Mouse (Mus musculus) megakaryocyte-erythroid progenitor cell, adult 5-6 weeks (primary cell): Measurements from ENCODE around the gene Col25a1. TPM values are rescaled to one million over a fixed set of nuclear protein-coding genes. Genes with fewer than 3 reads are reported as not detected.
A peak's percentile ranks its signal among the peaks of the same experiment; 100 is the strongest.

Experiments
- ATAC-seq: replicated peaks from 2 replicates; pipeline ENCODE4 v1.8.0; 2016; ENCODE audit warnings: mild to moderate bottlenecking, inconsistent platforms; ENCODE audit not compliant: severe bottlenecking, poor library complexity, low FRiP score, low TSS enrichment
- total RNA-seq, 2 experiments: library from RNA; stranded (forward) in 1 of 2; stranded (reverse) in 1 of 2; fragments of 200-1000, 215-1000 nt in 1 of 2; fragments of >200 nt in 1 of 2; fragmentation: Nextera tagmentation in 1 of 2; gene quantifications; 2 replicates each; pipeline ENCODE4 v1.2.3; 2014 to 2017

Gene Col25a1
- total RNA-seq, 2 experiments from 2014 or later = not detected

DNA sequence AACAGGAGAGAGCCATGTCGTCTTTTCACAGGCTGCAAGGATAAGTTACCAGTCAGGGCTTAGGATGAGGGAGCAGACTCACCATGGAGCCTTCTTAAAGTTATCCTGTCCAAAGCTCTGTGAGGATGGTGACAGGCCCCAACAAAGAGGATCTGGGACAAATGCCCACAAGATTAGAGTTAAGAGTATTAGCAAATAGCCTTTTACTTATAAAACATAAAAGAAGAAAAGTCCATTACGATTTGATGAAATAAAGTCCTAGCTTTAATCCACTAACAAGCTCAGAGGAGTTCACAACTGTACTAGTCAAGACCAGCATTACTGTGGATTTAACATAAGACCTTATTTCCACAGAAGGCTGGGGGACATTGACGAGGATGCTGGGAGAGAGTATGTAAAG lies 26.2 kb downstream of the Col25a1 start:
- ATAC-seq = no peak

DNA sequence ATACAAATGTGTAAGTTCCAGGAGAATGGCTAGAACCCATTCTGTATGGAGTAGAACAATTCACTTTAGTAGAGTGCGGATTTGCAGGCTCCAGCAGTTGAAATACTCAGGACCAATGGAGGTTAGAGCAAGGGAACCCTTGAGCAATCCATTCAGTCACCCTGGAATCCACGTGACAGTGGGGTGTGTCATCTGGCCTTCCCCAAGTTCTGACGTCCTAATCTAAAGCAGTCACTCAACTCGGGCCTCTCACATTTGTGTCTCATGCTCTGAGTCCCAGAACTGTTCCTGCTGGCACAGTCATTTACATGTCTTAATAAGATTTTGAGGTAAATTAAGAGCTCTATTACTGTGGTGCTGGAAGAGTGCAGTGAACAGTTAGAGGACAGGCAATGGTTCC lies 28.6 kb downstream of the Col25a1 start:
- no peak for ATAC-seq

DNA sequence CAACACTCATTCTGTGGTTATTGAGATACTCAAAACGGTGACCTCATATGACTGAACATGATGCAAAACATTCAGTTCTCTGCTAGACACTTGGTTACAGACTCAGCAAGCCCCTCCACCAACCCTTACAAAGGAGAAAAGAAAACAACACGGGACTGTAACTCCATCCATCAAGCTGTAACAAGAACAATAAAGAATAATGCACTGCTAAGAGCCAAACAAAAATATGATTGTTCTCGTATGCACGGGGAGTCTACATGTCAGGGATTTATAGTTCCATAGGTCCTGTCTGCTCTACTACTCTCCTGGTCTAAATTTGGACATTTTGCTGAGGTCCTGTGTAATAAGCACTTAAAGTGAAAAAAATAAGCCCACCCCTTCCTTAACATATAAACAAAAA lies 29.6 kb downstream of the Col25a1 start:
- ATAC-seq = no peak

DNA sequence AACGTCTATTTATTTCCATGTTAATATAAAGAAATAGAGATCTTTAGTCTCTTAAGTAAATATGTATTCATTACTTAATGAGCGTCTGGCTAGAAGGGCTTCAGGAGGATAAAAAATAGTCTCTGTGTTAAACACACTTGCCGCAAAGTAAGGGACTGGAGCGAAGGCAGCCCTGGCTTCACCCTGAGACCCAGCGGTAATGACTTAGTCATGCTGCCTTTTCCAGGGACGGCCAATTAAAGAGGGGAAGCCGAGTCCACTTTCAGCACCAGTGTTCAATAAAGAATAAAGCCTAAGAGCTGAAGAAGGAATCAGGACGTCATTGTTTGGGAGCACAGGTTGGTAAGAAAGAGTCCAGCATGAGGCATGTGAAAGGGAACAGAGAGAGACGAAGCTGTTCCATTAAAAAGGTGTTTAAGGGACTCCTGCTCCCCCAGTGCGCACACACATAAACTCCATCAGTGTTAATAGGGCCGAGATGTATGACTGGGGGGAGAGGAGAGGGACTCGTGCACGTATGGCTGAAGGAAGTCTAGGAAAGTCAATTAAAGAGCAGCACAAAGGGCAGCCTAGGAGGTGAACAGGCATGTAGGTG lies 30.1 kb downstream of the Col25a1 start:
- no peak for ATAC-seq

DNA sequence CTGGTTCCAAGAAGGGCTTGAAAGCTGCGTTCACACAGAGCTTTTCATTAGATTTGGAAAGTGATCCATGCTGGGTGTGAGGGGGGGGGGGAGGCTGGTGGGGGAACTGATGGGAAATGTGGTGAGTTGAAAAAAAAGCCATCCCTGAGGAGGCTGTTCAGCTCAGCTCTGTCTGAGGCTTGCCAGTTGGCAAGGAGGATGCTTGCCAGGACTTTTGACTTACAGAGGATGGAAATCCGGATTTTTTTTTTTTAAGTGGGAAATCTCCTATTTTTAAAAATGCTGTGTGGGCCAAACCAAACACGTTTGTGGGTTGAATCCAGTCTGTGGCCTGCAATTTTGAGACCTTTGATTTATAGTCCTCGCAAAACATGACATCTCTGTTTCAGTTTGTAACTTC lies 35.6 kb downstream of the Col25a1 start:
- ATAC-seq = no peak

DNA sequence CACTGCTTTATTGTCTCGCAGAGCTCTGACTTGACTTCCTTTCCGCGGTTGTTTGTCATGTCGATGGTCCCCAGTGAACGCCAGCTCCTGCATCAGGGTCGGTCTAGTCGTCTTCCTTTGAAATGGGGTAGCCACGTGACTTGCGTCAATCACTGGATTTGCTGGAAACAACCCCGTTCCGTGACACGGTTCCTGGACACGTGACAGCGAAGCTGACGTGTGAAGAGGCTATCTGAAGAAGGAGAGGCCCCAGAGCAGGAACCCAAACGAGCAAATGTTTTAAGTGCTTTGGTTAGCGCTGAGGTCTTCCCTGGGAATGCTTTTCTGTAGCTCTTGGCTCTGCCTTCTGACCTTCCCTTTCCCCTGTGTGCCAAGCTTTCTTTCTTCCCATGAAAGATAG lies 41.5 kb downstream of the Col25a1 start:
- no peak for ATAC-seq

DNA sequence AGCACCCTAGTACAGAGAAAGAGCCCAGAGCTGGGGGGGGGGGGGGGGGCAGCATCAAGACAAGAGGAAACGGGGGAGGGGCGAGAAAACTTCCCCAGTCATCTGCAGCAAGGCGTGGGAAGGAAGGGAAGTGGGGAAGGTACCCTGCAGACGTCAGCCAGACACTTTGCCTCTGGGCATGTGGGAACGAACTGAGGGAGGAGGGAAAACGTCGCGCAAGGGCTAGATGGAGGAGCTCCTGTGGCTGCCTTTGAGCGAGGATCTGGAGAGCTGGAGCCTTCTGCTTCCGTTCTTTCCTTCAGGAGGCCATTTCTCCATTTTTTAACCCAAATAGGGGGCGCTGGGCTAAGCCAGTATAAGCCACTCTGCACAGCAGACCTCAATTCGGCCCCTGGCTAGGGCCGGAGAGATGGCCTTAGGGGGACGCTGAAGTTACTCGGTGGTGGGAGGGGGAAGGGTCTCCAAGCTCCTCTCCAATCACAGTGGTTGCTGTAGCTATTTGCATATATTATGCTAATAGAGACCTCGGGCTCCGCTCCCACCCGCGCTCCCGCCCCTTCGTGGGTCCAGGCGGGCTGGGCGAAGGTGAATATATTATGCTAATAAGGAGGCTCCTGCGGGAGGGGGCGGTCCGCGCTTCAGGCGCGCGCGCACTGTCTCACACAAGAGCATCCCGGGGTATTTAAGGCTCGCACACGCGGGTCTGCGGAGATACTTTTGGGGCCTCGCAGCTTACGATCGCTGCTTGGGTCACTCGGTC lies 49.1 kb downstream of the Col25a1 start:
- peak; percentile 85 for ATAC-seq

DNA sequence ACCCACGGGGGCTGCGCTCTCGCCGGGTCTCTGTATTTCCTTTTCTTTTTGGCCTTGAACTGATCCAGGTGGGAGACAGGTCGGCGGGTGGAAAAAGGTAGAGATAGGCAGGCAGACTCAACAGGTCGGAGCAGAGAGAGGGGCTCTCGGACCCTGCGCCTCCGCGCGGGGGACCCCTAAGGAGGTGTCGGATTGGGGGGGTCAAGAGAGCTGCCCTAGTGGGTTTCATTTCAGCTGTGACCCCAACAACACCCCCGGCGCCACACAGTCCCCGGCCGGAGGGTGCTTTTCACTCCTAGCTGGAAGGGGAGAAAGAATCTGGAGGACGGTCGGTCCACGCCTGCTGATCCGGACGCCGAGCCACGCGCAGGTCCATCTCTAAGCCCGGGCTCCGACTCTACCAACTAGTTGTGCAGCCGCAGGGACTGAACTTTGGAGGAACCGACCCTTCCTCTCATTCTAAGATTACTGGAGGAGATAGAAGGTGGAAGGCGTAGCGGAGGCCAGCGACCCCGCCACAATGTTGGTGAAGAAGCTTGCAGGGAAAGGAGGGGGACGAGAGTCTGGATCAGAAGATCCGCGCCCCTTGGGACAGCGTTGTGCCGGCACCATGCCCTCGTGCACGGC lies 49.8 kb downstream of the Col25a1 start:
- ATAC-seq = peak; percentile 51

DNA sequence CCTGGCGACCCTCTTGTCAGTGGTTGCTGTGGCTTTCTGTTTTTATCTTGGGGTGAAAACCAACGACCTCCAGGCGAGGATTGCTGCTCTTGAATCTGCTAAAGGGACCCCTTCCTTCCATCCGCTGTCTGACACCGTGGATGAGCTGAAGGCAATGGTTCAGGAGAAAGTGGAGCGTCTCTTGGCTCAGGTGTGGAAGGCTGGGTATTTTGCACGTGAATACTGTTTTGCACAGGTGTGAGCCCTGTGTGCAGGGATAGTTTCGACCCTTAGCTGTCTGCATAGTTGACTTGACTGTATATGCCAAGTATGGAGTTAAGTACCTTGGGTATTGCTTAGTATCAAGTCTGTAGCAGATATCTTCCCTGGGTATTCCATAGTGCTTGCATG lies 50.3 kb downstream of the Col25a1 start:
- no peak for ATAC-seq

DNA sequence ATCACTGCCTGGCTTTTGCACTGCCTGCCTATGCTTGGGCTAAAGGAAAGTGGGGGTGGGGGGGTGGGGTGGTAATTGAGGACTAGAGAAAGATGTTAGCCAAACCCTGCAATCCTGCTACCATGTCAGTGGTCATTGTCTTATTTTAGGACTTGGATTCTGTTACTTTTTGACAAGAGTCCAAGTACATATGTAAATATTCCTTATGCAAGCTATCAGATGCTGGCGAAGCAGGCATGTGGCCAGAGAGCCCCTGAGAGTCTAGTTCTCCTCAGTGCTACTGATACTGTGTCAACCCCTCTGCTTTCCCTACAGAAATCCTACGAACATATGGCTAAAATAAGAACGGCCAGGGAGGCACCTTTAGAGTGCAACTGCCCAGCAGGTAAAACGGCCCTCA lies 51.1 kb downstream of the Col25a1 start:
- no peak for ATAC-seq

DNA sequence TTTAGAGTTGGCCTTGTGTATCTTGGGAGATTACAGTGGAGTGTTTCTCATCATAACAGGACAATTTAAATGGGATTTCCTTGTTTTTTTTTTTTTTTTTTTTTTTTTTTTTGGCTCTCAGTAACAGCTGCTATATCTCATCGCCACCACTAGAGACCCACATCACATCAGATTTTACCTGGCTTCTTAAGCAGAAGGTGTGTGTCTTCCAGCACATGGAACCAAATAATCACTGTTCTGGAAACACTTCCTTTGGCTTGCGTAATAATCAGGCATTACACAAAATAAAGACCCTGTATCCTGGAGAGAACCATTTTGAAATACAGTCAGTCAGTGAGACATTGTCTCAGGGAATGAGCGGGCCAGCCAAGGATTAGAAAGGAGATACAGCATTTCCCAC lies 53.8 kb downstream of the Col25a1 start:
- no peak for ATAC-seq

DNA sequence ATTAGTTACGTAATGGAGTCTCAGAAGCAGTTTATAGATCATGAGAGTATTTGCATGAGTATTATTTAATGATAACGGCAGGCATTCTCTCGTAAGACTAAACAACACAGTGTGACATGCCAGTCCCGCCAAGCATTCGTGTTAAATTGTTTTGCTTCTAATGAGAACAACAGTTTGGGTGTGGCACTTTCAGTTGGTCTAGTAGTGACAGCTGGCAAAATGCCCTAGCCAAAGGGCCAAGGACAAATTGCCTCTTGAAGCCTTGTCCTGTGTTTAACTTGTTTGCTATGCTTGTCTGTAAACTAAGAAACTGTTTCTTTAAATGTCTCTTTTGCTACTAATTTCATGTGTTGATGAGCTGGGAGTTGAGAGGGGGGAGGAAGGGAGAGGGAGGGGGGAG lies 56.3 kb downstream of the Col25a1 start:
- ATAC-seq = peak; percentile 70; the same call in 1 of the 2 replicates

DNA sequence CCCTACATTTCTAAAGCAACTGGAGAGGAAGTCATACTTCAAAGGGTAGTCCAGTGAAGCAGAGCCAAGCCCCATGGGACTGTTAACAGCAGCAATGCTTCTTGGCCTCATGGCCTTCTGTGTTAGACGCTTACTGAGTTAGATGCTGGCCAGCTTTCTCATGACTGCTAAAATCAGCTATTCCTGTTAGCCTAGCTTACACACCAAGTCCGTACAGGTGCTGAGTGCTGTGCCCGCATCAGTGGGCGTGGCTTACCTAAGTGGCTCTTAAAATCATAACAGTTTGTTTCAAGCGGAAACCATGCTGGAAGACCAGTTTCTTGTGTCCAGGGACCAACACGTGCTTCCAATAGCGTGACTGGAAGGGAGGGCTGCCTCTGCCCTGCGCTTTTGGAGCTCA lies 62.1 kb downstream of the Col25a1 start:
- no peak for ATAC-seq

DNA sequence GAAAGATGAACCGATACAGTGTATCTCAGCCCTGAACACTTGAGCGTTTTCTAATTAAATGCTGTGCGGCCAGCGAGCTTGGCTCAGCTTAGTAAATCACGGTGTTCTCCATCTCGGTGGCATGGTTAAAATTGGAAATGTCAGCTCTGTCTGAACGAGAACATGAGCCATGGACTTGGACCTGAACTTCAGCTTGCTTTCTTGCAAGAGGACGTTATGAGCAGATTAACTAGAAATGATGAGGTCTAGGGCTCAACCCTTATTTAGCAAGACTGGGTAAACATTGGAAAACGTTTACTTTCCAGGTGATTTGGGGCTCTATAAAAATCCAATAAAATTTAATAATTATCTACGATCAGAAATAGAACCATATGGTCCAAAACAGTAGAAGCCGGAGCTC lies 83.3 kb downstream of the Col25a1 start:
- ATAC-seq = no peak

DNA sequence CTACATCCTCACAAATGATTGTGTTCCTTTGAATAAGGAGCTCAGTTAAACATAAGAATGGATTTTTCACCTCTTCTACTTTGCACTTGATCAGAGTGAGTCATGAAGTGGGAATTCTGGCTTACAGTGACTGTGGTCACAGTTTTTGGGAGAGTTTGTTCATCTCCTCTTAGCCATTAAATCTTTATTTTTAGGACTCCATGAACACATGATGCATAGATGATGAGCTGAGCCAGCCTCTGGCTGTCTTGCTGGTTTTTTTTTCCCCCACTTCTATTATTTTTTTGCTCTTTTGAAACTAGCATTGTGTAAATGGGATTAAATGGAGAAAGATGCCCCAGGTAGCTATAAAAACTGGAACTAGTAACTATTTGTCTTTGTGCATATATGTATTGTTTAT lies 84.8 kb downstream of the Col25a1 start:
- no peak for ATAC-seq

DNA sequence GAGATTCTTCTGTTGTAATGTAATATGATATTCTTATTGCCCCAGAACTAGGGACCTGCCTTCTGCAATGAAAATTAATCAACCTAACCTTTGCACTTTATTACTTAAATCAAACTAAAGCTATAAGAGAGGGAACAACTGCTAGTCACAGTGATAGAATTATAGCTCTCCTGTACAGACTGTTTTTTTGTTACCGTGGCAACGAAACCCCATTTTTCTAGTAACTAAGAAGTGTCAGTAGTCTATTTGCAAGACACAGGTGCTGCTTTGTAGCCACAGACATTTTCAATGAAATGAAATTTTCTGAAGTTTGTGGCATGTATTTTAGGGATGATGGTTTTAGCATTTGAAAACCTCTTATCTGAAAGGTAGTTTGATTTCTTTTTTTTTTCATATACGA lies 85.3 kb downstream of the Col25a1 start:
- ATAC-seq = no peak

DNA sequence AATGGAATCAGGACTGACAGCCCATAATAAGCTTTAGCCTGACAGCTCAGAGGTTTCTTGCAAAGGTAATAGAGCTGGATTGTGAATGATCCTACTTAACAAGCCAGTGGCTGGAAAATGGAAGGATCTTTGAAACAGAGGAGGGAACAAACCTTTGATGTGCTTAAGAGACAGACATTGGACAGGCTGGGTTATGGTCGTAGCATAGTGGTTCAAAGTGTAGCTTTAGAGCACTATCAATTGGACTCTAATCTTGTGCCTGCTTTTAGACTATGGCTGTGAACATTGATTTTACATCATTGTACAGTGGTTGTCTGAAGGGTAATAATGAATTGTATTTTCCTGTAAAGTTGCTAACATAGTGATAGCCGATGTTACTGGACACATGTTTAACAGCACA lies 86.4 kb downstream of the Col25a1 start:
- no peak for ATAC-seq

DNA sequence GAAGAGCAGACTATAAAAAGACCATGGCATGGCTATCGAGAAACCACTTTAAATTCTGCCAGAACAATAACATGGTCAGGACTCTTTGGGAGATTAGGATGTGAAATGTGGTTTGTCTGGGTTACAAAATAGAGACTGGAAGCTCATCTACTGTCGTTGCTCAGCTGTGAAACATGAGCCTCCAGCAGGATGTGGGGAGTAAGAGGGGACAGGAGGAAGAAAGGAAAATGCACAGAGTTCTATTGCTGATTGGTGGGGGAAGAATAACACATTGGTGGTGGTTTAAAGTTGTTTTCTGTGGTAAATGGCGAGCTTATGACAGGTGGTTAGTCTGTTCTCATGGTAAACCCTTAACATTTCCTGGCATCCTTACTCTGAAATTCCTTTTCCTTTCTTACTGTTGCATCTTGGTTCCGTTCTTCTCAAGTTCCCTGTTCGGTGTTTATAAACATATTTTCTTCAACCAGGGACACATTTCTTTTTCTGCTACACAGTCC lies 87.0 kb downstream of the Col25a1 start:
- no peak for ATAC-seq

DNA sequence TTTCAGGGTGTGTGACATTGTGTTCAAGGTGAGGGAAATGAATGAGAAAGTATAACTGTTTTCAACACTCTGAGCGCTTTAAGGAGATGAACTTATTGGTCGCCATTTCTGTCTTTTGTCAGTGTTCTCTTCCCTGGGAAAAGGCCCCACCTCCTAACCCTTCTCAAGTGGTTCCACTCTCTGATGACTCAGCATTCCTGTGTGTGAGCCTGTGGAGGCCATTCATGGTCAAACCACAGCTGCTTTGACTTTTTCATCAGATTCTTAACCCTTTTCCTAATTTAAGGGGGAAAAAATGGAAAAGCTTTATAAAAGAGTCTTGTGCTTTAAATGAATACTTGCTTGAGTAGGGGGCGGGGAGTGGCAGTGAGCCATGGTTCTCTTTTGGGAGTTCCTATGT lies 89.5 kb downstream of the Col25a1 start:
- no peak for ATAC-seq

DNA sequence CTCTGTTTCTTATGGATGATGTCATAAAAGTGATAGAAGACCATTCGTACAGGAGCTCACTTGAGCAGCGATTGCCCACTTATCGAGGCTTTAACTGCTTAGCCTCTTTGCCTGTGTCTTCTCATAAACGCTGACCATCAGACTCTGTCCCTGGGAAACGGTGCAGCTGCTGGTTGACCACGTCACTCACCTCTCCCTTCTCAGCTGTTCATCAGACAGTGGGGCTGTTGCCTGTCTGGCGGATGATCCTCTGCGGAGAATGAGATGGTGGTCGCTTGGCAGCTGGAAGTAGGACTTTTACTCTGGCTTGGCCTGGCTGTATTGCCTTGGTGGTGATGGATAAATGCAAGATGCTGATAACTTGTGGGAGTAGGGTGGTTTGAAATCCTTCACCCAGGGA lies 96.9 kb downstream of the Col25a1 start:
- no peak for ATAC-seq

DNA sequence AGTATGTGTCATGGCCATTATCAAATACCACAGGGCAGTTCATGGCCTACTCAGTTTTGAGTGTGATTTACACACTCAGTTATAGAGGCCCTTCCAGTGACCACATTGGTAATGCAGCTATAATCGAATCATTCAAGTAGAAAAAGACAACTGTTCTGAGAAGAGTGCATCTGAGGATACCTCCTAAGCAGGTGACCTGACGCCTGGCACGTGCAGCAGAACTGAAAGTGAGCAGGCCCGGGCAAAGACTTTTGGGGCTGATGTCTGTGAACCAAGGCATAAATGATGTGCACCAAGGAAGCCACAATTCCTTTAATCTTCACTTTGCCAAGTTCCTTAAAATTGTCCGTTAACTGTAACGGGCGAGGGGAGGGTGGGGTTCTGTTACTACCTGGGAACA lies 101.6 kb downstream of the Col25a1 start:
- no peak for ATAC-seq
